Mouse (Mus musculus) MEL-GATA-1-ER (cell line): Measurements from ENCODE around the gene Jade3.
"Not testable (repeated sequence)": the region's sequence is repeated elsewhere in the genome, so short reads cannot be mapped to it uniquely, and the experiment has no call there.

Experiments
- DNase-seq: peaks from one replicate; pipeline ENCODE4 v3.0.0-alpha.2; 2012; ENCODE audit warnings: low read depth; ENCODE audit errors: extremely low read depth

Jade3 gene

GRCm38 (mm10) chrX:20425140-20425838 is at the start of gene Jade3:
Jade3 (plus strand) TSS chrX:20425688.
- DNase-seq = peak; percentile 85

- DNase-seq = no peak
Observed at GRCm38 (mm10) chrX:20379347-20380014, 46.0 kb upstream of the Jade3 start.

- DNase-seq = no peak
Observed at GRCm38 (mm10) chrX:20382260-20382659, 43.2 kb upstream of the Jade3 start.

GRCm38 (mm10) chrX:20387006-20387405 is 38.5 kb upstream of the Jade3 start:
- no peak for DNase-seq

GRCm38 (mm10) chrX:20391964-20392363 is 33.5 kb upstream of the Jade3 start:
- not testable (repeated sequence) for DNase-seq

GRCm38 (mm10) chrX:20392942-20393341 is 32.5 kb upstream of the Jade3 start:
- DNase-seq = no peak

GRCm38 (mm10) chrX:20404068-20404467 is 21.4 kb upstream of the Jade3 start:
- DNase-seq = peak; percentile 52

- DNase-seq = no peak
Observed at GRCm38 (mm10) chrX:20406909-20407308, 18.6 kb upstream of the Jade3 start.

- DNase-seq = no peak
Observed at GRCm38 (mm10) chrX:20407676-20408075, 17.8 kb upstream of the Jade3 start.

GRCm38 (mm10) chrX:20411382-20411781 is 14.1 kb upstream of the Jade3 start:
- no peak for DNase-seq

- DNase-seq = no peak
Observed at GRCm38 (mm10) chrX:20412221-20412620, 13.3 kb upstream of the Jade3 start.

- no peak for DNase-seq
Observed at GRCm38 (mm10) chrX:20414885-20415622, 10.4 kb upstream of the Jade3 start.

GRCm38 (mm10) chrX:20418461-20418860 is 7.0 kb upstream of the Jade3 start:
- DNase-seq = no peak

- no peak for DNase-seq
Observed at GRCm38 (mm10) chrX:20419536-20419935, 6.0 kb upstream of the Jade3 start.

GRCm38 (mm10) chrX:20425839-20426449 is 456 bp downstream of the Jade3 start:
- DNase-seq = no peak

GRCm38 (mm10) chrX:20483213-20483612 is 57.7 kb downstream of the Jade3 start:
- DNase-seq = no peak

- DNase-seq = no peak
Observed at GRCm38 (mm10) chrX:20497682-20498081, 72.2 kb downstream of the Jade3 start.

- no peak for DNase-seq
Observed at GRCm38 (mm10) chrX:20520290-20520939, 94.9 kb downstream of the Jade3 start.

GRCm38 (mm10) chrX:20521578-20521977 is 96.1 kb downstream of the Jade3 start:
- no peak for DNase-seq

- peak; percentile 5 for DNase-seq
Observed at GRCm38 (mm10) chrX:20532621-20533020, 107.1 kb downstream of the Jade3 start.

- no peak for DNase-seq
Observed at GRCm38 (mm10) chrX:20543867-20544266, 118.4 kb downstream of the Jade3 start.
